16 mouse cellular contexts compared by ENCODE assay signal in genomic region chr12:16568090-16568489, GRCm38 (mm10). TPM values are rescaled to one million over a fixed set of nuclear protein-coding genes. Genes with fewer than 3 reads are reported as not detected.
DNase-seq lines count a peak whose midpoint lies in the region; ATAC-seq and TF ChIP-seq lines count a peak whose summit lies in the region.
"Had no signal": no experiment of that assay in that cellular context is flagged by ENCODE, and none has a peak within 500 bp of the region (broad histone marks: within the 10 kb centered on the region; RNA-seq: fewer than 3 reads in every experiment).

No protein-coding gene starts in this region.

- 90% methylated on average over 6 of the region's 6 CpGs for WGBS in intestine, embryonic 15.5 days
- WGBS in intestine, postnatal 0 days = 89% methylated on average over 6 of the region's 6 CpGs

- peak; percentile 39; the same call in 1 of the 2 replicates for ATAC-seq in intestine, embryonic 15.5 days
- ATAC-seq in intestine, postnatal 0 days = no peak
- no peak for ATAC-seq in inflammation-experienced regulatory T-cells, adult 6 months
- ATAC-seq: liver, embryonic 12.5 days had no signal

- no peak for TF ChIP-seq CTCF in intestine, postnatal 0 days (IDR thresholded peaks at IDR 0.05; ENCODE audit: low read depth)
- TF ChIP-seq CTCF in CH12.LX (conservative IDR thresholded peaks at IDR 0.05 in 1 of 2, IDR thresholded peaks at IDR 0.05 in 1 of 2; ENCODE audit: low read depth in 2 of 2, low read length in 2 of 2) = no peak

- no peak overlapping the region for H3K4me3 ChIP-seq in intestine, embryonic 15.5 days (replicated peaks)
- no peak overlapping the region for H3K4me3 ChIP-seq in intestine, postnatal 0 days (ENCODE audit: low read depth, low read length)
- H3K4me3 ChIP-seq in CH12.LX (replicated peaks in 1 of 3; ENCODE audit: low read depth in 2 of 3, low read length in 2 of 3, poor library complexity in 1 of 3) = no peak overlapping the region
- H3K4me3 ChIP-seq: heart, embryonic 10.5 days; hindbrain, embryonic 12.5 days; kidney, embryonic 15.5 days; liver, embryonic 12.5 days; neural tube, embryonic 15.5 days had no signal

- no peaks in the 10 kb centered on the region for H3K9me3 ChIP-seq in intestine, embryonic 15.5 days
- no peaks in the 10 kb centered on the region for H3K9me3 ChIP-seq in intestine, postnatal 0 days (ENCODE audit: control insufficient read depth)
- H3K9me3 ChIP-seq in CH12.LX (replicated peaks; ENCODE audit: low read length) = peaks cover 3% of the 10 kb centered on the region
- H3K9me3 ChIP-seq: heart, embryonic 10.5 days; hindbrain, embryonic 12.5 days; kidney, embryonic 15.5 days; liver, embryonic 12.5 days; neural tube, embryonic 15.5 days had no signal

- H3K36me3 ChIP-seq in intestine, embryonic 15.5 days = peaks cover 11% of the 10 kb centered on the region; the same call in 1 of the 2 replicates
- H3K36me3 ChIP-seq in intestine, postnatal 0 days (ENCODE audit: control insufficient read depth, insufficient read depth) = peaks cover 62% of the 10 kb centered on the region
- peaks cover 43 to 87% of the 10 kb centered on the region in 2 experiments for H3K36me3 ChIP-seq in CH12.LX (replicated peaks in 1 of 2; ENCODE audit: control insufficient read depth in 1 of 2, insufficient read depth in 1 of 2, low read length in 1 of 2)

- H3K4me1 ChIP-seq in intestine, embryonic 15.5 days (replicated peaks) = no peaks in the 10 kb centered on the region
- no peaks in the 10 kb centered on the region for H3K4me1 ChIP-seq in intestine, postnatal 0 days (replicated peaks; ENCODE audit: control insufficient read depth, insufficient read depth, low read length)
- 0 out of 4 replicates have a peak, but pooled peaks cover 0 to 2% of the 10 kb centered on the region in 2 experiments for H3K4me1 ChIP-seq in CH12.LX (ENCODE audit: control insufficient read depth in 1 of 2, insufficient read depth in 2 of 2)
- H3K4me1 ChIP-seq: kidney, embryonic 15.5 days; liver, embryonic 12.5 days had no signal

- peak; percentile 27 for DNase-seq in 3T3-L1 (ENCODE audit: low read depth, low spot score)
- DNase-seq in CH12.LX (ENCODE audit: extremely low read depth) = no peak
- peak; percentile 62 for DNase-seq in R1 (ENCODE audit: low read depth, low spot score)
- DNase-seq in kidney, postnatal 36 days = no peak
- no peak for DNase-seq in layer of hippocampus, adult 18-20 months (ENCODE audit: low spot score in 2 of 2)
- DNase-seq: cerebellum, adult 11-12 months had no signal

- TF ChIP-seq EP300 in CH12.LX (IDR thresholded peaks at IDR 0.05; ENCODE audit: low read length) = no peak

- no peak for TF ChIP-seq RAD21 in CH12.LX (IDR thresholded peaks at IDR 0.05; ENCODE audit: low read depth, low read length)

- H3K4me2 ChIP-seq in intestine, embryonic 15.5 days (replicated peaks) = no peak overlapping the region
- H3K4me2 ChIP-seq in intestine, postnatal 0 days (replicated peaks; ENCODE audit: low read depth) = no peak overlapping the region
- no peak overlapping the region for H3K4me2 ChIP-seq in CH12.LX (ENCODE audit: insufficient read depth, low read depth, poor library complexity, severe bottlenecking)
- H3K4me2 ChIP-seq: hindbrain, embryonic 12.5 days; kidney, embryonic 15.5 days; liver, embryonic 12.5 days; neural tube, embryonic 15.5 days had no signal

- dilution Hi-C loops in CH12.LX (cut with MboI; ENCODE audit: extremely low pct_ligation_motif_present, extremely low pct_unique_long_range_greater_than_20kb, low sequenced_read_pairs) = no loop called here

- in situ Hi-C loops in CH12.LX (cut with MboI; ENCODE audit: low pct_ligation_motif_present, low pct_unique_long_range_greater_than_20kb, low sequenced_read_pairs) = loop anchor here (5.0 kb wide), 1 partner anchor 64 kb away; no protein-coding TSS in a partner anchor

- no peaks in the 10 kb centered on the region for H3K27me3 ChIP-seq in intestine, embryonic 15.5 days (replicated peaks)
- H3K27me3 ChIP-seq in intestine, postnatal 0 days (replicated peaks; ENCODE audit: control insufficient read depth, insufficient read depth, low read length) = no peaks in the 10 kb centered on the region
- no peaks in the 10 kb centered on the region for H3K27me3 ChIP-seq in CH12.LX (replicated peaks)
- H3K27me3 ChIP-seq: hindbrain, embryonic 12.5 days; kidney, embryonic 15.5 days; liver, embryonic 12.5 days; neural tube, embryonic 15.5 days had no signal

- H3K9ac ChIP-seq in intestine, embryonic 15.5 days = no peak overlapping the region
- no peak overlapping the region for H3K9ac ChIP-seq in intestine, postnatal 0 days (ENCODE audit: low read depth, low read length)
- H3K9ac ChIP-seq in CH12.LX (ENCODE audit: insufficient read depth, low read depth) = no peak overlapping the region
- H3K9ac ChIP-seq: forebrain, postnatal 0 days; hindbrain, embryonic 12.5 days; kidney, embryonic 15.5 days; liver, embryonic 12.5 days; neural tube, embryonic 15.5 days had no signal

- H3K79me2 ChIP-seq in CH12.LX (replicated peaks; ENCODE audit: control insufficient read depth, extremely low read depth, insufficient read depth, poor library complexity, severe bottlenecking) = no peaks in the 10 kb centered on the region

- TF ChIP-seq POLR2A in CH12.LX (IDR thresholded peaks at IDR 0.05; ENCODE audit: low read depth, low read length) = no peak

- H3K27ac ChIP-seq in intestine, embryonic 15.5 days = no peak overlapping the region
- no peak overlapping the region for H3K27ac ChIP-seq in intestine, postnatal 0 days (ENCODE audit: low read depth, low read length)
- H3K27ac ChIP-seq in CH12.LX (ENCODE audit: insufficient read depth, low read depth) = no peak overlapping the region
- H3K27ac ChIP-seq: heart, embryonic 10.5 days; hindbrain, embryonic 12.5 days; kidney, embryonic 15.5 days; liver, embryonic 12.5 days; macrophage had no signal

TF ChIP-seq in CH12.LX, 34 proteins besides CTCF, POLR2A, EP300 and RAD21:
- TF ChIP-seq MAFK (IDR thresholded peaks at IDR 0.05; ENCODE audit: insufficient replicate concordance, low read length) = peak; percentile 77; the same call in 1 of the 2 replicates
- no peak for TF ChIP-seq ZC3H11A (IDR thresholded peaks at IDR 0.05; ENCODE audit: low read depth, low read length)
TF ChIP-seq in CH12.LX: peak in this region for 1.

RNA-seq across cellular contexts. Expression of gene Lpin1, which starts 42.7 kb away (rescaled TPM):
- 7.2 and 8.6 TPM in 2 replicates for polyA plus RNA-seq in intestine, embryonic 15.5 days (2015; fragmentation: Nextera tagmentation; extraction: Ambion mirVana)
- 3.1 and 3.6 TPM in 2 replicates for polyA plus RNA-seq in intestine, postnatal 0 days (2015; fragmentation: Nextera tagmentation; extraction: Ambion mirVana)
- total RNA-seq in CH12.LX (2012; rRNA removed) = 4.7 and 6.7 TPM in 2 replicates
- total RNA-seq in CH12.LX (2014; rRNA removed) = 5.3 and 6.1 TPM in 2 replicates
- polyA plus RNA-seq in CH12.LX (2012; ENCODE audit: insufficient read length, low read depth) = 6.9 and 7.5 TPM in 2 replicates
- total RNA-seq in layer of hippocampus, adult 18-20 months (2021) = 10 to 100 TPM; 27.3 TPM
- polyA plus RNA-seq in inflammation-experienced regulatory T-cells, adult 6 months (2017; shearing (Covaris generic)) = 10 to 100 TPM in 2 of 3 experiments, 1 to 10 TPM in 1; 9.4 to 29.1 (median 16.7) TPM

Comparison
In these comparisons a context has a peak if more than half of its experiments do, and no peak if none do; other contexts are left out.
1. DNase-seq: peak in 3T3-L1 (single experiment) and R1 (single experiment); none in CH12.LX (single experiment), kidney, postnatal 36 days (0 of 2) and layer of hippocampus, adult 18-20 months (0 of 2).